Mouse (Mus musculus) cerebellum, adult 9-10 months (tissue): ENCODE results near the gene Themis3.

Experiments
- DNase-seq: peaks from one replicate; pipeline ENCODE4 v3.0.0; 2022

Gene Themis3

GRCm38 (mm10) chr17:66594435-66594834 lies at the start of gene Themis3:
Gene Themis3, minus strand, starts transcription at chr17:66594621.
- DNase-seq, result no peak

- no peak for DNase-seq
These were observed 43.7 kb upstream of the Themis3 start for GRCm38 (mm10) chr17:66637951-66638722.

GRCm38 (mm10) chr17:66619996-66620656 lies 25.7 kb upstream of the Themis3 start:
- DNase-seq, result no peak

- no peak for DNase-seq
These were observed 24.9 kb upstream of the Themis3 start for GRCm38 (mm10) chr17:66619255-66619826.

- DNase-seq, result no peak
These were observed 15.6 kb upstream of the Themis3 start for GRCm38 (mm10) chr17:66610032-66610431.

- DNase-seq, result no peak
These were observed 10.5 kb upstream of the Themis3 start for GRCm38 (mm10) chr17:66604931-66605330.

GRCm38 (mm10) chr17:66601171-66601570 lies 6.8 kb upstream of the Themis3 start:
- no peak for DNase-seq

- no peak for DNase-seq
These were observed 1.4 kb upstream of the Themis3 start for GRCm38 (mm10) chr17:66595867-66596266.

GRCm38 (mm10) chr17:66595256-66595655 lies 835 bp upstream of the Themis3 start:
- no peak for DNase-seq

GRCm38 (mm10) chr17:66590353-66591075 lies 3.9 kb downstream of the Themis3 start:
- DNase-seq, result no peak

GRCm38 (mm10) chr17:66589864-66590263 lies 4.6 kb downstream of the Themis3 start:
- no peak for DNase-seq

- no peak for DNase-seq
These were observed 7.7 kb downstream of the Themis3 start for GRCm38 (mm10) chr17:66586741-66587140.

GRCm38 (mm10) chr17:66586078-66586477 lies 8.3 kb downstream of the Themis3 start:
- DNase-seq, result no peak

GRCm38 (mm10) chr17:66580990-66581389 lies 13.4 kb downstream of the Themis3 start:
- DNase-seq, result no peak

- peak; percentile 49 for DNase-seq
These were observed 16.4 kb downstream of the Themis3 start for GRCm38 (mm10) chr17:66578007-66578406.

- no peak for DNase-seq
These were observed 16.9 kb downstream of the Themis3 start for GRCm38 (mm10) chr17:66577507-66577906.

GRCm38 (mm10) chr17:66572677-66573060 lies 21.8 kb downstream of the Themis3 start:
- no peak for DNase-seq

- DNase-seq, result no peak
These were observed 22.4 kb downstream of the Themis3 start for GRCm38 (mm10) chr17:66571860-66572676.

GRCm38 (mm10) chr17:66564213-66564612 lies 30.2 kb downstream of the Themis3 start:
- no peak for DNase-seq

GRCm38 (mm10) chr17:66563551-66563950 lies 30.9 kb downstream of the Themis3 start:
- no peak for DNase-seq

GRCm38 (mm10) chr17:66561380-66561779 lies 33.0 kb downstream of the Themis3 start:
- no peak for DNase-seq
